In genomic region chr1:59895456-59895855, GRCm38 (mm10) we compare ENCODE assay signal across 9 mouse cellular contexts. TPM values are rescaled to one million over a fixed set of nuclear protein-coding genes. Genes with fewer than 3 reads are reported as not detected.
DNase-seq lines count a peak whose midpoint lies in the region; ATAC-seq and TF ChIP-seq lines count a peak whose summit lies in the region.
"Had no signal": no experiment of that assay in that cellular context is flagged by ENCODE, and none has a peak within 500 bp of the region (broad histone marks: within the 10 kb centered on the region; RNA-seq: fewer than 3 reads in every experiment).

No protein-coding gene starts in this region.

- no peak overlapping the region for H3K9ac ChIP-seq in liver, postnatal 0 days (replicated peaks)
- no peak overlapping the region for H3K9ac ChIP-seq in embryonic facial prominence, embryonic 15.5 days
- H3K9ac ChIP-seq: neural tube, embryonic 12.5 days had no signal

- H3K4me1 ChIP-seq in liver, postnatal 0 days (ENCODE audit: insufficient read depth) = peaks cover 9% of the 10 kb centered on the region
- H3K4me1 ChIP-seq in embryonic facial prominence, embryonic 15.5 days = peaks cover 7% of the 10 kb centered on the region
- H3K4me1 ChIP-seq: neural tube, embryonic 12.5 days had no signal

- no peak overlapping the region for H3K27ac ChIP-seq in liver, postnatal 0 days (ENCODE audit: low read depth)
- H3K27ac ChIP-seq in embryonic facial prominence, embryonic 15.5 days (replicated peaks) = no peak overlapping the region
- H3K27ac ChIP-seq: neural tube, embryonic 12.5 days had no signal

- no peaks in the 10 kb centered on the region for H3K36me3 ChIP-seq in liver, postnatal 0 days (replicated peaks; ENCODE audit: insufficient read depth, low read length)
- no peaks in the 10 kb centered on the region for H3K36me3 ChIP-seq in embryonic facial prominence, embryonic 15.5 days
- H3K36me3 ChIP-seq: neural tube, embryonic 12.5 days had no signal

- no peak for ATAC-seq in liver, postnatal 0 days
- ATAC-seq in embryonic facial prominence, embryonic 15.5 days (ENCODE audit: insufficient number of reproducible peaks, low FRiP score, low TSS enrichment, low read depth) = peak; percentile 54; the same call in 1 of the 2 replicates
- ATAC-seq in erythroblast, adult 5-6 weeks (replicated peaks; ENCODE audit: low FRiP score, poor library complexity, severe bottlenecking) = no peak
- ATAC-seq in cerebellum, adult (ENCODE audit: insufficient number of reproducible peaks, low FRiP score, low TSS enrichment) = no peak

- no peak for TF ChIP-seq CTCF in liver, postnatal 0 days (IDR thresholded peaks at IDR 0.05; ENCODE audit: low read depth)

- H3K27me3 ChIP-seq in liver, postnatal 0 days (ENCODE audit: insufficient read depth, low read length) = no peaks in the 10 kb centered on the region
- H3K27me3 ChIP-seq in embryonic facial prominence, embryonic 15.5 days = no peaks in the 10 kb centered on the region
- H3K27me3 ChIP-seq: neural tube, embryonic 12.5 days had no signal

- DNase-seq in liver, postnatal 0 days = peak; percentile 35
- DNase-seq in liver = no peak
- DNase-seq in kidney, adult 8-10 months = peak; percentile 55 to 67
- DNase-seq in lung, postnatal 36 days = peak; percentile 90
- no peak for DNase-seq in ovary, adult 18-20 months (ENCODE audit: low spot score)

- WGBS in liver, postnatal 0 days (ENCODE audit: insufficient replicate concordance) = 19% methylated on average over 4 of the region's 4 CpGs
- WGBS in embryonic facial prominence, embryonic 15.5 days = 22% methylated on average over 4 of the region's 4 CpGs

- H3K4me3 ChIP-seq in liver, postnatal 0 days (ENCODE audit: low read depth, low read length) = no peak overlapping the region
- H3K4me3 ChIP-seq in embryonic facial prominence, embryonic 15.5 days (replicated peaks) = no peak overlapping the region
- H3K4me3 ChIP-seq: neural tube, embryonic 12.5 days had no signal

- H3K4me2 ChIP-seq in liver, postnatal 0 days (ENCODE audit: low read depth, low read length) = no peak overlapping the region
- H3K4me2 ChIP-seq in embryonic facial prominence, embryonic 15.5 days (replicated peaks) = no peak overlapping the region
- H3K4me2 ChIP-seq: neural tube, embryonic 12.5 days had no signal

- H3K9me3 ChIP-seq in liver, postnatal 0 days (ENCODE audit: low read length) = no peaks in the 10 kb centered on the region
- no peaks in the 10 kb centered on the region for H3K9me3 ChIP-seq in embryonic facial prominence, embryonic 15.5 days (replicated peaks)
- H3K9me3 ChIP-seq: neural tube, embryonic 12.5 days had no signal

- no peak for TF ChIP-seq EP300 in liver, postnatal 0 days (IDR thresholded peaks at IDR 0.05; ENCODE audit: low read depth)

RNA-seq across cellular contexts. Expression of gene Fam117b, which starts 17.4 kb away (rescaled TPM):
- polyA plus RNA-seq in liver, postnatal 0 days (2015; fragmentation: Nextera tagmentation; extraction: Ambion mirVana) = 1.5 and 1.8 TPM in 2 replicates
- polyA plus RNA-seq in embryonic facial prominence, embryonic 15.5 days (2015; fragmentation: Nextera tagmentation; extraction: Ambion mirVana) = 9.4 and 10.1 TPM in 2 replicates
- total RNA-seq in erythroblast, adult 5-6 weeks (2015; ENCODE audit: low replicate concordance) = 7.3 and 9.4 TPM in 2 replicates
- total RNA-seq in erythroblast, adult 5-6 weeks (2017; ENCODE audit: low replicate concordance) = 7.8 and 8.9 TPM in 2 replicates

Comparison
In these comparisons a context has a peak if more than half of its experiments do, and no peak if none do; other contexts are left out.
1. DNase-seq: peak in liver, postnatal 0 days (single experiment), kidney, adult 8-10 months (2 of 2) and lung, postnatal 36 days (single experiment); none in liver (single experiment) and ovary, adult 18-20 months (single experiment).